Mouse (Mus musculus) right cerebral cortex, postnatal 10 days (tissue): Measurements from ENCODE around the gene Akt1s1.
A peak's percentile ranks its signal among the peaks of the same experiment; 100 is the strongest.

ENCODE experiments used
- DNase-seq, 2 experiments: peaks; one replicate each; pipeline ENCODE4 v3.0.0; 2021; ENCODE audit warnings: low spot score in 2 of 2

Gene Akt1s1

GRCm38 (mm10) chr7:44848561-44849415 is at the start of gene Akt1s1, which contains the start of gene Tbc1d17:
Akt1s1 (plus strand) TSS chr7:44848991.
Tbc1d17 (minus strand) TSS chr7:44849079.
- DNase-seq: peak; percentile 100

- DNase-seq: peak in 1 of 2 experiments; percentile 11
These were observed 39.9 kb upstream of the Akt1s1 start for GRCm38 (mm10) chr7:44808927-44809326.

- peak in 1 of 2 experiments; percentile 8 for DNase-seq
These were observed 39.3 kb upstream of the Akt1s1 start for GRCm38 (mm10) chr7:44809466-44809865.

GRCm38 (mm10) chr7:44810365-44810764 is 38.4 kb upstream of the Akt1s1 start:
- DNase-seq: peak; percentile 7 to 13

GRCm38 (mm10) chr7:44810819-44811557 is 37.8 kb upstream of the Akt1s1 start:
- DNase-seq: peak in 1 of 2 experiments; percentile 17

DNA sequence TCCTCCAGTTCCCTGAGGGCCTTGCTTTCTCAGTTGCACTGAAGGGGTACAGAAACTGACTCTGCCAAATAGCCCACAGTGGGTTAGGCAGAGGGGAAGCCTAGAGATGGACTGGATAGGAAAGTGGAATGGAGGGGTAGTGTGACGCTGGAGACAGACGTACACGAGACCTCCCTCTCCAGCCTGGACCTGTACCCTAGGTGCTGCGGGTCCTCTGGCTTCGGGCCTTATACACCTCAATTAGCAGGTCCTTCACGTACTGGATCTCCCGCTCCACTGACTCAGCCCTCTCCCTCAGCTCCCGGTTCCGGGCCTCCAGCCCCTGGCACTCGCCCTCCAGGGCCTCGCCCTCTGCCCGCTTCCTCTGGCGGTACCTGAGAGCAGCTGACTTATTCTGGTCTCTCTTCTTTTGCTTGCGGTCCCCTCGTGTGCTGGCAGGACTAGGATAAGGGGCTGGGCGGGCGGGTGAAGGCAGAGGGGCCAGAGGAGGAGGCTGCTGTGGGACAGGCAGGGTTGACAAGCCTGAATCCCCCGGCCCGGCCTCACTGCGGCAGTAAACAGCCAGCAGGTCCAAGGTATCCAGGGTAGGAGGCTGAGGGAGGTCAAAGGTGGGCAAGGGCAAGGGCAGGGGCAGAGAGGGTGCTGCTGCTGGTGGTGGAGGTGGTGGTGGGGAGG is 36.0 kb upstream of the Akt1s1 start:
- peak in 1 of 2 experiments; percentile 25 for DNase-seq

- peak in 1 of 2 experiments; percentile 26 for DNase-seq
These were observed 34.8 kb upstream of the Akt1s1 start for GRCm38 (mm10) chr7:44813985-44814384.

DNA sequence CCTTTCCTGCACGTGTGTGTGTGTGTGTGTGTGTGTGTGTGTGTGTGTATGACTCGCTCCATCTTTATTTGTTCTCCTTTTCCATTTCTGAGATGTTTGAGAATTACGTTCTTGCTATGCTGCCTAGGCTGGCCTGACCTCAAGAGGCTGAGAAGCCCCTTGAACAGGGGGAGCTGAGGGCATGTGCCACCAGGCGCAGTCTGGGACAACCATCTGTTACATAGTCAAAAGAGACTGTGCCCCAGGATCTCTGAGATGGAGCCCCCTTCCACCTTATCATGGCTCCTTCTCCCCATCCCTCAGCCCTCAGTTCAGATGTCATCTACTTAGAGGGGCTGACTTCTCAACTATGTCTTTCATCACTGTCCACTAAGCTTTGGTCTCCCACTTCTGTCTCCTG is 34.4 kb upstream of the Akt1s1 start:
- DNase-seq: peak in 1 of 2 experiments; percentile 22

- peak; percentile 44 to 51 for DNase-seq
These were observed 33.7 kb upstream of the Akt1s1 start for GRCm38 (mm10) chr7:44814952-44815553.

- peak; percentile 99 to 100 for DNase-seq
These were observed 32.9 kb upstream of the Akt1s1 start, which contains the start of the genes Nup62 and Il4i1 for GRCm38 (mm10) chr7:44815721-44816469. Nup62 (plus strand) TSS chr7:44816088. Il4i1 (plus strand) TSS chr7:44816387.

GRCm38 (mm10) chr7:44816470-44817021 is 32.2 kb upstream of the Akt1s1 start, which contains the start of gene Atf5:
Atf5 (minus strand) TSS chr7:44816658.
- DNase-seq: no peak

GRCm38 (mm10) chr7:44817441-44817840 is 31.4 kb upstream of the Akt1s1 start:
- DNase-seq: no peak

DNA sequence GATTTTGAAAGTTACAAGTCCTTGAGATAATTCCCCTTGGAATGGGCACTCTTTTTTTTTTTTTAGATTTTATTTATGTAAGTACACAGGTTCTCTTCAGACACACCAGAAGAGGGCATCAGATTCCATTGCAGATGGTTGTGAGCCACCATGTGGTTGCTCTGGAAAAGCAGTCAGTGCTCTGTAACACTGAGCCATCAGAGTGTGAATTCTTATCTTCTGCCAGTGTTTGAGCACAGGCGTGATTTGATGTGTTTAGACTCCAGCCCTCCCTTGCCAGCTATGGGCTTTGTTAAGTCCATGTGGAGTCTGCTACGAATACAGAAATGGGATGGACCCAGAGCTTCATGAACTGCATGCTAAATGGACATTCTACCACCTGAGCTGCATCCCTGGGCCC is 30.6 kb upstream of the Akt1s1 start:
- peak in 1 of 2 experiments; percentile 42 for DNase-seq

DNA sequence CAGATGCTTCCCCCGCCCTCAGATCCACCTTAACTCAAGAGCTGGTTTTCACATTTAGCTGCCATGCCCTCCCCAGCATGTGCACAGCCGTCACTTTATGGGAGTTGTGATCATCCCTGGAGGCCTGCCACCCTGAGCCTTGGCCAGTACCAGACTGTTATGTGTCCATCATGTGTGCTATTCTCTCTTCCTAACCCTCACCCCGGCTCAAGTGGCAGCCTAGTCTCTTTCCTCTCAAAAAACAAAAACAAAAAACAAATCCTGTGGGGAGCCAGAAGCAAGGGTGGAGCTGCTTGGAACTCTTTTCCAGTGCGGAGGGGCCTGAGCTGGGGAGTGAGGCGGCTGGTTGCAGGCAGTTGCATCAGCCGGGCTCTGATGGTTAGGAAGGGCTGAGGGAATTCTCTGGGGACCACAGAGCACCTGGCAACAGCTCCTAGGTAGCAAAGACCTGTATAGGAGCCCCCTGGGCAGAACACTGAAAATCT is 30.0 kb upstream of the Akt1s1 start:
- DNase-seq: peak; percentile 44 to 58

- peak in 1 of 2 experiments; percentile 11 for DNase-seq
These were observed 29.4 kb upstream of the Akt1s1 start for GRCm38 (mm10) chr7:44819391-44819790.

DNA sequence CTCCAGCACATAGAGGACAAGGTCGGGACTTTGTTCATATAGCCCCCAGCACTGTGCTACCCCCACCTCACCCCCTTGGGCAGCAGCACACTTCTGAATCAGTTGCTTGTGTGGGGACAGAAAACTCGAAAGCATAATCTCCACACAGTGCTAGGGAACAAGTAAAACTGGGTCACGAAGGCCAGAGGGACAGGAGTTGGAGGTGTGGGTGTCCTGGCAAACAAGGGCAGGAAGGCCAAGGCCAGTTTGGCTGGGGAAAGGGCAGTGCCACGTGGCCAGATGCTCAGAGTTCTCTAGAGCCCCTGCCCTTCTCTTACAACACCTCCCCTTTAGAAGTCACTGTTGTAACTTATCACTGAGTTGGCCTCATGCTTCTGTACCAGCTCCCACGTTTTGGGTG is 28.9 kb upstream of the Akt1s1 start:
- DNase-seq: peak in 1 of 2 experiments; percentile 23

- no peak for DNase-seq
These were observed 28.3 kb upstream of the Akt1s1 start for GRCm38 (mm10) chr7:44820525-44820924.

- DNase-seq: peak; percentile 12 to 19
These were observed 26.9 kb upstream of the Akt1s1 start for GRCm38 (mm10) chr7:44821666-44822448.

GRCm38 (mm10) chr7:44823409-44823808 is 25.4 kb upstream of the Akt1s1 start:
- DNase-seq: peak; percentile 16 to 25
